Mouse (Mus musculus) gastrocnemius, postnatal 10 days (tissue): ENCODE measurements around the gene Sprr2a2. TPM values are rescaled to one million over a fixed set of nuclear protein-coding genes. Genes with fewer than 3 reads are reported as not detected.
"Not testable (repeated sequence)": the region's sequence is repeated elsewhere in the genome, so short reads cannot be mapped to it uniquely, and the experiment has no call there.

Experiments
- DNase-seq: peaks from one replicate; pipeline ENCODE4 v3.0.0; 2021; ENCODE audit warnings: mixed read lengths
- total RNA-seq, 2 experiments: library from RNA; stranded (reverse); gene quantifications; 2 replicates each; pipeline ENCODE4 v1.2.3; 2021

Sprr2a2 gene
- total RNA-seq, 2 experiments from 2014 or later = not detected

DNA sequence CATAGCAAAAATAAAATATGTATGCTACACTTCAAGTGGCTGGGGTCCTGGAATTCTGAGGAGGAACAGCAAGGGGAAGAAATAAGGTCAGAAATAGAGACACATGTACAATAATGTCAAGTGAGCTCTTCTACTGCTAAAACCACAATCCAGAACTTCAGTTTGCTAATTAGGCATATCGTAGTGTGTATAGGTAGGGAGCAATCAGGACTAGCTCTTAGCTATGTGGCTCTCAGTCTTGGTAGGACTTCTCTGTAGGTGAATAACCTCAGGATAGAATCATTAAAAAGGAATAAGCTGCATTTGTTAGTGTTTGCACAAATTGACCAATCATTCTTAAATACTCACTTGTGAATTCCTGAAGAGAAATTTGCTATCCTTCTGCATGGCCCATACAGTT is 58.3 kb downstream of the Sprr2a2 start:
- DNase-seq = not testable (repeated sequence)

DNA sequence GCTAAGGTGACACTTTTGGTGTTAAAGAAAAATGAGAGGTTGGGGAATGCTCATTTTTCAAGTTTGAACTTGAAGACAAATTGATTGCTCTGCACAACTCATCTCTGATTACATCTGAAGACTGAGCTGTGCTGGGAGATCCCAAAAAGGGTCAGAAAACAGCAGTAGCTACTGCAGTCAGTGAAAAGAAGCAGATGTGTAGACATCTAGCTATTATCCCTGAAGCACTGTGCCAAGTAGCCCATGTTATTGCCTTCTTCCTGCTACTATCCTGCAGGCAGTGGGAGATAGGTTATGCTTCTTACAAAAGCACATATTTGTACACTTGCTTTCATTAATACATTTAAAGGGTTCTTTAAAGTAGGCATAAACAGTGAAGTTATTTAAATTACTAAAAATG is 63.9 kb downstream of the Sprr2a2 start:
- DNase-seq = not testable (repeated sequence)

- DNase-seq = not testable (repeated sequence)
These were observed 65.4 kb downstream of the Sprr2a2 start for GRCm38 (mm10) chr3:92280963-92281606.

GRCm38 (mm10) chr3:92285101-92285500 is 69.4 kb downstream of the Sprr2a2 start, which contains the start of gene Sprr2a3:
Gene Sprr2a3, plus strand, starts transcription at chr3:92285417.
- DNase-seq = not testable (repeated sequence)

DNA sequence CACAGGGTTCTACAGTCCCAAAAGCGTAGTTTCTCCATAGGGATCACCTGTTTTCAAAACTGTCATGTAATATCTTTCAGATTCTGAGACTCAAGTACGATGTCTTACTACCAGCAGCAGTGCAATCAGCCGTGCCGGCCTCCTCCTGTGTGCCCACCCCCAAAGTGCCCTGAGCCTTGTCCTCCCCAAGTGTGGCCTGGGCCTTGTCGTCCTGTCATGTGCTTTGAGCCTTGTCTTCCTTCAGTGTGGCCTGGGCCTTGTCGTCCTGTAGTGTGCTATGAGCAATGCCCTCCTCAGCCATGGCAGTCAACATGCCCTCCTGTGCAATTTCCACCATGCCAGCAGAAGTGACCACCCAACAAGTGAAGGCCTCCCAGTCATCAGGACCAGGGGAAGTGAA is 72.8 kb downstream of the Sprr2a2 start:
- DNase-seq = not testable (repeated sequence)

Other genes with a start within 250 kb of the Sprr2a2 start
- gene Pglyrp3, start 201.3 kb upstream of the Sprr2a2 start, total RNA-seq = not detected
- gene Lor, start 132.8 kb upstream of the Sprr2a2 start, total RNA-seq = not detected
- under 1 TPM in 1 of 2 experiments, not detected in 1; 0.23 TPM for gene Prr9, start 92.0 kb upstream of the Sprr2a2 start, total RNA-seq
- gene Lelp1, start 73.2 kb upstream of the Sprr2a2 start, total RNA-seq = not detected
- not detected for gene Sprr2a1, start 121 bp upstream of the Sprr2a2 start, total RNA-seq
- not detected for gene Sprr2a3, start 69.5 kb downstream of the Sprr2a2 start, total RNA-seq
- gene Sprr2b, start 100.7 kb downstream of the Sprr2a2 start, total RNA-seq = not detected
- not detected for gene Sprr2d, start 123.2 kb downstream of the Sprr2a2 start, total RNA-seq
- not detected for gene Sprr2e, start 136.2 kb downstream of the Sprr2a2 start, total RNA-seq
- not detected for gene Sprr2f, start 149.3 kb downstream of the Sprr2a2 start, total RNA-seq
- not detected for gene Sprr2h, start 169.8 kb downstream of the Sprr2a2 start, total RNA-seq
- not detected for gene Sprr2i, start 192.1 kb downstream of the Sprr2a2 start, total RNA-seq
- gene Sprr2j-ps, start 202.2 kb downstream of the Sprr2a2 start, total RNA-seq = not detected
- gene Gm9774, start 213.5 kb downstream of the Sprr2a2 start, total RNA-seq = 1 to 10 TPM; 3.9 to 5.8 TPM
- gene Sprr2k, start 216.7 kb downstream of the Sprr2a2 start, total RNA-seq = not detected
- gene Sprr1b, start 222.9 kb downstream of the Sprr2a2 start, total RNA-seq = not detected
- gene Sprr3, start 242.8 kb downstream of the Sprr2a2 start, total RNA-seq = not detected